Mouse (Mus musculus) stomach, postnatal 0 days (tissue): Measurements from ENCODE around the gene Sfxn4.

ENCODE experiments used
- CTCF ChIP-seq: IDR thresholded peaks from 2 replicates; pipeline ENCODE4 v1.5.1; 2016; ENCODE audit warnings: antibody characterized with exemption, low read depth, mild to moderate bottlenecking, moderate library complexity
- EP300 ChIP-seq: optimal IDR thresholded peaks from 2 replicates; pipeline ENCODE3; 2016; ENCODE audit warnings: antibody characterized with exemption

GRCm38 (mm10) chr19:60873501-60873900 is 12.2 kb upstream of the Sfxn4 start:
- TF ChIP-seq CTCF (no peak), EP300 (no peak)
